Mouse (Mus musculus): ENCODE measurements around the gene Rack1. TPM values are rescaled to one million over a fixed set of nuclear protein-coding genes. Genes with fewer than 3 reads are reported as not detected.
"Not testable (repeated sequence)": the region's sequence is repeated elsewhere in the genome, so short reads cannot be mapped to it uniquely, and the experiment has no call there.

The Rack1 gene
- 3,051 TPM for polyA plus RNA-seq (2012; fragmentation: generic; extraction: Trizol)
- long read RNA-seq, experiment 1, transcript Rack1-201 (8 exons, 1,447 nt): major isoform, 437 of 708 reads
- long read RNA-seq, experiment 1, partial matches to known transcripts: 230 of 708 reads
- long read RNA-seq, experiment 1, other reads (novel, unspliced or antisense): 37 of 708 reads
- long read RNA-seq, experiment 2, transcript Rack1-205 (7 exons, 1,542 nt): minor isoform, 12 of 716 reads
- long read RNA-seq, experiment 2, transcript Rack1-201 (8 exons, 1,447 nt): major isoform, 687 of 716 reads
- long read RNA-seq, experiment 2, partial matches to known transcripts: 5 of 716 reads
- long read RNA-seq, experiment 2, other reads (novel, unspliced or antisense): 12 of 716 reads

- Histone ChIP-seq H3K36me3 (ENCODE audit: control insufficient read depth, insufficient read depth) (peaks cover 46% of the 10 kb centered on the region), H3K4me3 (ENCODE audit: insufficient read depth, poor library complexity, severe bottlenecking) (peak within 1 kb of the TSS; percentile 95), H3K79me3 (ENCODE audit: low read depth) (peaks cover 54% of the 10 kb centered on the region), H3K79me2 (ENCODE audit: control insufficient read depth, insufficient read depth) (peaks cover 78% of the 10 kb centered on the region), H3K27me3 (ENCODE audit: control insufficient read depth, insufficient read depth, insufficient read length) (no peaks in the 10 kb centered on the region), H3ac (ENCODE audit: control insufficient read depth, insufficient read length, low read depth) (peak within 1 kb of the TSS; percentile 97)
- TF ChIP-seq MAX (IDR thresholded peaks at IDR 0.05) (peak; percentile 79), FOSL1 (IDR thresholded peaks at IDR 0.05; ENCODE audit: insufficient read depth, low read length, poor library complexity, severe bottlenecking) (no peak), CEBPB (IDR thresholded peaks at IDR 0.05; ENCODE audit: low read depth) (no peak)
These were observed at the start of gene Rack1 for GRCm38 (mm10) chr11:48799921-48800701. Rack1 (plus strand) TSS chr11:48800332.

GRCm38 (mm10) chr11:48750428-48750827 lies 49.7 kb upstream of the Rack1 start:
- no peak overlapping the region for H3ac ChIP-seq (ENCODE audit: control insufficient read depth, insufficient read length, low read depth)
- H3K79me3 ChIP-seq (ENCODE audit: low read depth): no peaks in the 10 kb centered on the region
- H3K79me2 ChIP-seq (ENCODE audit: control insufficient read depth, insufficient read depth): no peaks in the 10 kb centered on the region
- no peaks in the 10 kb centered on the region for H3K36me3 ChIP-seq (ENCODE audit: control insufficient read depth, insufficient read depth)
- no peaks in the 10 kb centered on the region for H3K27me3 ChIP-seq (ENCODE audit: control insufficient read depth, insufficient read depth, insufficient read length)
- no peak overlapping the region for H3K4me3 ChIP-seq (ENCODE audit: insufficient read depth, poor library complexity, severe bottlenecking)
- no peak for TF ChIP-seq CEBPB (IDR thresholded peaks at IDR 0.05; ENCODE audit: low read depth)
- TF ChIP-seq MYOD1 (IDR thresholded peaks at IDR 0.05; ENCODE audit: control insufficient read depth, insufficient read length, low read depth): no peak
- no peak for TF ChIP-seq USF1 (IDR thresholded peaks at IDR 0.05; ENCODE audit: low read depth)
- no peak for TF ChIP-seq MYOG (IDR thresholded peaks at IDR 0.05; ENCODE audit: control insufficient read depth, extremely low read depth, insufficient read length)
- no peak for TF ChIP-seq CTCF (IDR thresholded peaks at IDR 0.05; ENCODE audit: control insufficient read depth, insufficient read depth, insufficient read length)
- TF ChIP-seq MAX (IDR thresholded peaks at IDR 0.05): no peak
- no peak for TF ChIP-seq FOSL1 (IDR thresholded peaks at IDR 0.05; ENCODE audit: insufficient read depth, low read length, poor library complexity, severe bottlenecking)

GRCm38 (mm10) chr11:48753534-48753933 lies 46.6 kb upstream of the Rack1 start:
- H3K4me3 ChIP-seq (ENCODE audit: insufficient read depth, poor library complexity, severe bottlenecking); H3ac ChIP-seq (ENCODE audit: control insufficient read depth, insufficient read length, low read depth); H3K79me2 ChIP-seq (ENCODE audit: control insufficient read depth, insufficient read depth); H3K36me3 ChIP-seq (ENCODE audit: control insufficient read depth, insufficient read depth); H3K79me3 ChIP-seq (ENCODE audit: low read depth); H3K27me3 ChIP-seq (ENCODE audit: control insufficient read depth, insufficient read depth, insufficient read length): not testable (repeated sequence)

- no peaks in the 10 kb centered on the region for H3K36me3 ChIP-seq (ENCODE audit: control insufficient read depth, insufficient read depth)
- TF ChIP-seq MYOD1 (IDR thresholded peaks at IDR 0.05; ENCODE audit: control insufficient read depth, insufficient read length, low read depth) (no peak), CEBPB (IDR thresholded peaks at IDR 0.05; ENCODE audit: low read depth) (no peak), CTCF (IDR thresholded peaks at IDR 0.05; ENCODE audit: control insufficient read depth, insufficient read depth, insufficient read length) (no peak), MAX (IDR thresholded peaks at IDR 0.05) (no peak), USF1 (IDR thresholded peaks at IDR 0.05; ENCODE audit: low read depth) (no peak), MYOG (IDR thresholded peaks at IDR 0.05; ENCODE audit: control insufficient read depth, extremely low read depth, insufficient read length) (no peak), FOSL1 (IDR thresholded peaks at IDR 0.05; ENCODE audit: insufficient read depth, low read length, poor library complexity, severe bottlenecking) (no peak)
These were observed 41.1 kb upstream of the Rack1 start for GRCm38 (mm10) chr11:48759021-48759420.

GRCm38 (mm10) chr11:48764119-48764518 lies 36.0 kb upstream of the Rack1 start:
- Histone ChIP-seq H3K4me3 (ENCODE audit: insufficient read depth, poor library complexity, severe bottlenecking) (no peak overlapping the region), H3ac (ENCODE audit: control insufficient read depth, insufficient read length, low read depth) (no peak overlapping the region), H3K79me2 (ENCODE audit: control insufficient read depth, insufficient read depth) (no peaks in the 10 kb centered on the region), H3K79me3 (ENCODE audit: low read depth) (no peaks in the 10 kb centered on the region), H3K27me3 (ENCODE audit: control insufficient read depth, insufficient read depth, insufficient read length) (peaks cover 20% of the 10 kb centered on the region), H3K36me3 (ENCODE audit: control insufficient read depth, insufficient read depth) (no peaks in the 10 kb centered on the region)
- TF ChIP-seq FOSL1 (IDR thresholded peaks at IDR 0.05; ENCODE audit: insufficient read depth, low read length, poor library complexity, severe bottlenecking): no peak
- no peak for TF ChIP-seq MAX (IDR thresholded peaks at IDR 0.05)
- TF ChIP-seq MYOD1 (IDR thresholded peaks at IDR 0.05; ENCODE audit: control insufficient read depth, insufficient read length, low read depth): no peak
- TF ChIP-seq MYOG (IDR thresholded peaks at IDR 0.05; ENCODE audit: control insufficient read depth, extremely low read depth, insufficient read length): no peak
- no peak for TF ChIP-seq USF1 (IDR thresholded peaks at IDR 0.05; ENCODE audit: low read depth)
- TF ChIP-seq CEBPB (IDR thresholded peaks at IDR 0.05; ENCODE audit: low read depth): no peak
- no peak for TF ChIP-seq CTCF (IDR thresholded peaks at IDR 0.05; ENCODE audit: control insufficient read depth, insufficient read depth, insufficient read length)

More at GRCm38 (mm10) chr11:48759021-48759420, 41.1 kb upstream of the Rack1 start:
- Histone ChIP-seq H3K4me3 (ENCODE audit: insufficient read depth, poor library complexity, severe bottlenecking) (no peak overlapping the region), H3K79me2 (ENCODE audit: control insufficient read depth, insufficient read depth) (no peaks in the 10 kb centered on the region), H3K79me3 (ENCODE audit: low read depth) (no peaks in the 10 kb centered on the region), H3ac (ENCODE audit: control insufficient read depth, insufficient read length, low read depth) (no peak overlapping the region), H3K27me3 (ENCODE audit: control insufficient read depth, insufficient read depth, insufficient read length) (peaks cover 18% of the 10 kb centered on the region)
